Mouse (Mus musculus): ENCODE data around the gene Boll.

The Boll gene

GRCm38 (mm10) chr1:55205808-55206327 is 157.4 kb downstream of the Boll start:
- DNase-seq, result no peak

- DNase-seq, result peak; percentile 15 to 32
These were observed 161.2 kb downstream of the Boll start for GRCm38 (mm10) chr1:55201850-55202752.

- DNase-seq, result no peak
These were observed 164.6 kb downstream of the Boll start for GRCm38 (mm10) chr1:55198719-55199118.
